Mouse (Mus musculus) adrenal gland, adult 8-10 months (tissue): ENCODE results near the gene Bhlha9. TPM values are rescaled to one million over a fixed set of nuclear protein-coding genes. Genes with fewer than 3 reads are reported as not detected.

Source experiments
- DNase-seq: peaks from one replicate; pipeline ENCODE4 v3.0.0; 2022
- total RNA-seq, 4 experiments: library from RNA; stranded (reverse); gene quantifications; 2 replicates each; pipeline ENCODE4 v1.2.4; 2022

The Bhlha9 gene
- not detected for total RNA-seq

- DNase-seq, result no peak
These were observed at the start of gene Bhlha9 for GRCm38 (mm10) chr11:76671871-76672475. Bhlha9 (plus strand) TSS chr11:76672470.

- no peak for DNase-seq
These were observed 49.6 kb upstream of the Bhlha9 start for GRCm38 (mm10) chr11:76622566-76623205.

GRCm38 (mm10) chr11:76623206-76623961, 48.9 kb upstream of the Bhlha9 start:
- peak; percentile 39 for DNase-seq

GRCm38 (mm10) chr11:76624071-76624470, 48.2 kb upstream of the Bhlha9 start:
- no peak for DNase-seq

GRCm38 (mm10) chr11:76624881-76625280, 47.4 kb upstream of the Bhlha9 start:
- DNase-seq, result no peak

GRCm38 (mm10) chr11:76628613-76629012, 43.7 kb upstream of the Bhlha9 start:
- no peak for DNase-seq

GRCm38 (mm10) chr11:76630023-76630422, 42.2 kb upstream of the Bhlha9 start:
- no peak for DNase-seq

- no peak for DNase-seq
These were observed 41.8 kb upstream of the Bhlha9 start for GRCm38 (mm10) chr11:76630487-76630886.

GRCm38 (mm10) chr11:76639269-76639985, 32.8 kb upstream of the Bhlha9 start:
- DNase-seq, result no peak

GRCm38 (mm10) chr11:76640231-76640630, 32.0 kb upstream of the Bhlha9 start:
- no peak for DNase-seq

- no peak for DNase-seq
These were observed 28.0 kb upstream of the Bhlha9 start for GRCm38 (mm10) chr11:76644257-76644656.

GRCm38 (mm10) chr11:76645036-76645435, 27.2 kb upstream of the Bhlha9 start:
- no peak for DNase-seq

- peak; percentile 72 for DNase-seq
These were observed 26.3 kb upstream of the Bhlha9 start for GRCm38 (mm10) chr11:76645955-76646354.

- no peak for DNase-seq
These were observed 25.2 kb upstream of the Bhlha9 start for GRCm38 (mm10) chr11:76647062-76647461.

- peak; percentile 49 for DNase-seq
These were observed 24.8 kb upstream of the Bhlha9 start for GRCm38 (mm10) chr11:76647500-76647899.

GRCm38 (mm10) chr11:76650862-76651560, 21.3 kb upstream of the Bhlha9 start:
- DNase-seq, result no peak

- no peak for DNase-seq
These were observed 19.4 kb upstream of the Bhlha9 start for GRCm38 (mm10) chr11:76652838-76653334.

- DNase-seq, result no peak
These were observed 17.2 kb upstream of the Bhlha9 start for GRCm38 (mm10) chr11:76655106-76655505.

GRCm38 (mm10) chr11:76657450-76657970, 14.8 kb upstream of the Bhlha9 start:
- no peak for DNase-seq

- DNase-seq, result no peak
These were observed 12.9 kb upstream of the Bhlha9 start for GRCm38 (mm10) chr11:76659138-76659930.
